Mouse (Mus musculus): ENCODE data around the gene Dnah17. TPM values are rescaled to one million over a fixed set of nuclear protein-coding genes. Genes with fewer than 3 reads are reported as not detected.

Gene Dnah17
- 0.26 and 0.37 TPM in 2 replicates for polyA plus RNA-seq (2016; fragmentation: Nextera tagmentation; extraction: Ambion mirVana)

DNA sequence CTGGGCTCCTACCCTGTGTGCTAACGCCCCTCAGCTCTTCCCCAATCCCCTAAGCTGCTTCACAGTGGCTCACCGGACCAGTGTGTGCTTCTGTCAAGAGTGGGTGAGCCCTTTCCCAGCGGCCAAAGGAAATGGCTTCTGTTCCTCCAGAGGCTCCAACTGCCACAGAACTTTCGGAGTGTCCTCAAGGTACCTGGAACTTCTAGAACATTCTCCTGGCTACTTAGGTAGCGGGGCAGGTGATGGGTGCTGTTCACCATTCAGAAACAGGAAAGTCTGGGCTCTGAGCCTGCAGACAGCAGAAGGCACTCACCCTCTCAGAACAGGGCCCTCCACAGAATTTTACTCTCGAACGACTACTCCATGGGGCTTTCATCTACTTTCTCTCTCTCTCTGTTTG is at the start of gene Dnah17:
Dnah17 (minus strand) TSS at position 101 of the 400 bp plus-strand sequence.
- H3K27me3 ChIP-seq, result no peaks in the 10 kb centered on the region
- peaks cover 15% of the 10 kb centered on the region; the same call in 1 of the 2 replicates for H3K4me1 ChIP-seq
- no peak for ATAC-seq (ENCODE audit: low FRiP score, low read depth)
- 89% methylated on average over 7 of the region's 7 CpGs for WGBS
- H3K36me3 ChIP-seq, result no peaks in the 10 kb centered on the region
- H3K4me3 ChIP-seq, result no peak within 1 kb of the TSS
- H3K9me3 ChIP-seq, result no peaks in the 10 kb centered on the region
- H3K4me2 ChIP-seq (replicated peaks), result no peak within 1 kb of the TSS
- no peak within 1 kb of the TSS; the same call in 1 of the 2 replicates for H3K9ac ChIP-seq (replicated peaks)
- H3K27ac ChIP-seq (replicated peaks), result no peak within 1 kb of the TSS

DNA sequence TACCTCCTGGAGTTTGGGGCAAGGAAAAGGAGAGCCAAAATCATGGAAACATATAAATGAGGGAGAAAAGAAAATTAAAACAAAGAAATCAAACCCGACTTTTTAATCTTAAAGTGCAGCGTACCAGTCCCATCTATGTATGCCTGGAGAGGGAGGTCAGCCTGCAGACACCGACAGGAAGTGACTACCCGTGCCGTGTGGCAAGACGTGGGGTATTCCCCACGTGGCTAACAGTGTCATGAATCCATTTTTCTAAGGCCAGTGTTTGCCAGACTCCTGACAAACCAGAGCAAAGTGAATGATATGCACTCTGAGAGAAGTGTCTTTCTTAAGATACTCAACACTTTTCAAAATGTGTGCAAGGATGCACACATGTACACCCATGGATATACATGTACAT is 49.8 kb upstream of the Dnah17 start:
- no peaks in the 10 kb centered on the region for H3K9me3 ChIP-seq
- H3K4me1 ChIP-seq, result no peaks in the 10 kb centered on the region
- 91% methylated on average over 7 of the region's 7 CpGs for WGBS
- no peak overlapping the region for H3K27ac ChIP-seq (replicated peaks)
- H3K36me3 ChIP-seq, result peaks cover 83% of the 10 kb centered on the region
- H3K4me3 ChIP-seq, result no peak overlapping the region
- H3K4me2 ChIP-seq (replicated peaks), result no peak overlapping the region
- H3K27me3 ChIP-seq, result no peaks in the 10 kb centered on the region
- H3K9ac ChIP-seq (replicated peaks), result no peak overlapping the region
- no peak for ATAC-seq (ENCODE audit: low FRiP score, low read depth)

DNA sequence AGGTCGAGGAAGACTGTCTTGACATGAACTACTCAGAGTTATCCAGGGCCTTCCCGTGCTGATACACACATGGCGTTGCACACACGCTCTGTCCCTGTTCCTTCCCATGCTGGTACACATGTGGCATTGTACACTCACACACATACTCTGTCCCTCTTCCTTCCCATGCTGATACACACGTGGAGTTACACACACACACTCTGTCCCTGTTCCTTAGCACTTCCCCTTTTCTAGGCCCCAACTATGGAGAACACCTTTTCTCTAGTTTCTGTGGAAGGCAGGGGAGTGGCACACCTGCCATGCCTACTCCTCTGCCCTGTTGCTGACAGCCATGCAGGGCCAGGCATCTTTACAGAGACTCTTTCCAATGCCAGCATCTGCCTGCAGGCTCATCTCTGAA is 47.8 kb upstream of the Dnah17 start:
- Histone ChIP-seq H3K27ac (replicated peaks) (no peak overlapping the region), H3K4me1 (no peaks in the 10 kb centered on the region), H3K4me3 (no peak overlapping the region), H3K36me3 (peaks cover 74% of the 10 kb centered on the region), H3K27me3 (no peaks in the 10 kb centered on the region), H3K9ac (replicated peaks) (no peak overlapping the region), H3K4me2 (replicated peaks) (no peak overlapping the region), H3K9me3 (no peaks in the 10 kb centered on the region)
- ATAC-seq (ENCODE audit: low FRiP score, low read depth), result no peak
- 89% methylated on average over 5 of the region's 5 CpGs for WGBS

DNA sequence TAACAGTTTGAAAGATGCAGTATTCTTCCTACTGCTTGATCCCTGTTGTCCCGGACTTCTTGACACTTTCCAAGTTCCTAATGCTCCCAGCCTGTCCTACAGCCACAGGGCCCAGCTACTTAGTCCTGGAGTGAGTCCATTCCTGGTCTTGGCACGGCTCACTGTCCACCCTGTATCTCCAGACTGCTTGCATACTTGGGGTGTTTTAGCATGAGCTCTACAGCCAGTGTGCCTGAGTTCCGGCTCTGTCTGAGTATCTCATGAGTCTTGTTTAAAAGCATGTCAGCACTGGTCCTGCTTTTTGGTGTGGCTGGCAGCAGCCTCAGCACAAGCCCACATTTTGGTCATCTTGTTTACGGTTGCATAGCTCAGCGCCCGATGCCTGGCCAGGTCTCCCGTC is 44.3 kb upstream of the Dnah17 start:
- peaks cover 56% of the 10 kb centered on the region for H3K36me3 ChIP-seq
- 89% methylated on average over 7 of the region's 7 CpGs for WGBS
- no peak for ATAC-seq (ENCODE audit: low FRiP score, low read depth)

DNA sequence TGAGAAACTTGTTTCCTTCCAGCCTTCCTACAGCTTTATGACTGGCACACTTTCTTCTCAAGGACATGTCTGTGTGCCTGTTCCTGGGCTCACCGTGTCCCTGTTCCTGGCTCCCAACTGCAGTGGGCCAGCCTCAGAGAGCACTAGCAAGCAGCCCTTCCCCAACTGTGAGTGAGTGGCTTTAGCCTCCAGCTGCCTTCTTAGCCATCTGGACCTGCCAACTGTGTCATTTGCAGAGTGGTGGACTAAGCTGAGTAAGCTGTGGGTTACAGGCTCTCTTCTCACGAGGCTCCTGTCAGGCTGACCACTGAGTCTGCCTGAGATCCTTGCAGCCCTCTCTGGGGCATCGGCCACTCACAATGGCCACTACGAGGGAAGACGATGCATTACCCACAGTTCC is 42.3 kb upstream of the Dnah17 start:
- no peak overlapping the region for H3K4me2 ChIP-seq (replicated peaks)
- no peaks in the 10 kb centered on the region for H3K4me1 ChIP-seq
- H3K27ac ChIP-seq (replicated peaks), result no peak overlapping the region
- WGBS, result 71% methylated on average over 5 of the region's 5 CpGs
- ATAC-seq (ENCODE audit: low FRiP score, low read depth), result no peak
- H3K4me3 ChIP-seq, result no peak overlapping the region
- peaks cover 54% of the 10 kb centered on the region for H3K36me3 ChIP-seq
- no peaks in the 10 kb centered on the region for H3K9me3 ChIP-seq
- H3K27me3 ChIP-seq, result no peaks in the 10 kb centered on the region
- H3K9ac ChIP-seq (replicated peaks), result no peak overlapping the region

More for the DNA sequence above, 44.3 kb upstream of the Dnah17 start:
- no peaks in the 10 kb centered on the region for H3K27me3 ChIP-seq
- H3K9me3 ChIP-seq, result no peaks in the 10 kb centered on the region
- no peak overlapping the region for H3K4me3 ChIP-seq
- no peak overlapping the region for H3K4me2 ChIP-seq (replicated peaks)
- no peak overlapping the region for H3K27ac ChIP-seq (replicated peaks)
- no peaks in the 10 kb centered on the region for H3K4me1 ChIP-seq
- H3K9ac ChIP-seq (replicated peaks), result no peak overlapping the region

GRCm38 (mm10) chr11:118170333-118170732 is 39.9 kb upstream of the Dnah17 start:
- Histone ChIP-seq H3K27ac (replicated peaks) (no peak overlapping the region), H3K27me3 (no peaks in the 10 kb centered on the region), H3K4me1 (no peaks in the 10 kb centered on the region), H3K4me3 (no peak overlapping the region), H3K36me3 (peaks cover 54% of the 10 kb centered on the region), H3K9ac (replicated peaks) (no peak overlapping the region), H3K4me2 (replicated peaks) (no peak overlapping the region), H3K9me3 (no peaks in the 10 kb centered on the region)
- ATAC-seq (ENCODE audit: low FRiP score, low read depth), result no peak
- WGBS, result 91% methylated on average over 5 of the region's 5 CpGs

- Histone ChIP-seq H3K4me3 (no peak overlapping the region), H3K36me3 (peaks cover 63% of the 10 kb centered on the region), H3K27ac (replicated peaks) (no peak overlapping the region), H3K4me2 (replicated peaks) (no peak overlapping the region), H3K27me3 (no peaks in the 10 kb centered on the region), H3K9ac (replicated peaks) (no peak overlapping the region), H3K4me1 (no peaks in the 10 kb centered on the region), H3K9me3 (no peaks in the 10 kb centered on the region)
- WGBS, result 77% methylated on average over 9 of the region's 9 CpGs
- no peak for ATAC-seq (ENCODE audit: low FRiP score, low read depth)
These were observed 38.3 kb upstream of the Dnah17 start for GRCm38 (mm10) chr11:118168714-118169113.

- no peak overlapping the region for H3K4me2 ChIP-seq (replicated peaks)
- no peaks in the 10 kb centered on the region for H3K27me3 ChIP-seq
- H3K9me3 ChIP-seq, result no peaks in the 10 kb centered on the region
- no peak overlapping the region for H3K9ac ChIP-seq (replicated peaks)
- H3K36me3 ChIP-seq, result peaks cover 66% of the 10 kb centered on the region
- no peaks in the 10 kb centered on the region for H3K4me1 ChIP-seq
- no peak for ATAC-seq (ENCODE audit: low FRiP score, low read depth)
- H3K27ac ChIP-seq (replicated peaks), result no peak overlapping the region
- H3K4me3 ChIP-seq, result no peak overlapping the region
- WGBS, result 90% methylated on average over 5 of the region's 5 CpGs
These were observed 36.2 kb upstream of the Dnah17 start for GRCm38 (mm10) chr11:118166626-118167025.

DNA sequence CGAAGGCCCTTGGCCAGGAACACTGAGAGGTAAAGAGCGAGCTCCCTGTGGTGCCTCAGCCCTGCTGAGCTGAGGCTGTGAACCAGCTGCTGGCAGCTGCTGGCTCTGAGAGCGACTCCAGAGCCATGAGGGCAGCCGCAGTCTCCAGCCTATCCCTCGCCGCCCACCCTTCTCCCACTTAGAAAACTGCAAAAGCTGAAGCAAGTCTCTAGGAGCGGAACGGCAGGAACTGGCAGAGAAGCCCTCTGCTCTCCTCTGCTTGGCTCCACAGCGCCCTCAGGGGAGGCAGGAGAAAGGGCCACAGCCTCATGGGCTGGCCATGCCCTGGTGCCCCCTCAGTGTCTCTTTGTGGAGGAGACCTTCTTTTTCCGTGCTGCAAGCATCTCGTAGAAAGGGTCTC is 35.2 kb upstream of the Dnah17 start:
- no peak overlapping the region for H3K4me2 ChIP-seq (replicated peaks)
- no peak overlapping the region for H3K4me3 ChIP-seq
- WGBS, result 35% methylated on average over 11 of the region's 11 CpGs
- H3K4me1 ChIP-seq, result no peaks in the 10 kb centered on the region
- H3K9ac ChIP-seq (replicated peaks), result no peak overlapping the region; the same call in 1 of the 2 replicates
- no peak for ATAC-seq (ENCODE audit: low FRiP score, low read depth)
- H3K27ac ChIP-seq (replicated peaks), result no peak overlapping the region
- H3K9me3 ChIP-seq, result no peaks in the 10 kb centered on the region
- H3K36me3 ChIP-seq, result peaks cover 63% of the 10 kb centered on the region
- H3K27me3 ChIP-seq, result no peaks in the 10 kb centered on the region

DNA sequence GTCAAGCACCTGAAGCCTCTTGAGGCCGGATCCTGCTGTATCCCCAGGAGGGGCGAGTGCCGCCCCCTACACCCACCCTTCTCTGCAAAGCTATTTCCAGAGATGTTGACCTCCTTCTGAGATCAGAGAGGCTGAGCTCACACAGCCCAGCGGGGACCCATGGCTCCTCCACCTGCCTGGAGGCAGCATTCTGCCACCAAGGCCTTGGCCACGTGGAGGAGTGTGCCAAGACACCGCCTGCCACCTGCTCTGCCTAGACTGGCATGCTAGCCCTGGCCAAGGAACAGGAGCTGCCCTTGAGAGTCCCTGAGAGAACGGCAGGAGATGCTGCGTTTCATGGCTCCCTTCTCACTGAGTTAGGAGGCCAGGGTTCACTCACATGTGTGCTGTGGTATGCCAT is 34.1 kb upstream of the Dnah17 start:
- 82% methylated on average over 8 of the region's 8 CpGs for WGBS
- Histone ChIP-seq H3K27ac (replicated peaks) (no peak overlapping the region), H3K4me1 (no peaks in the 10 kb centered on the region), H3K4me3 (no peak overlapping the region), H3K9ac (replicated peaks) (no peak overlapping the region), H3K36me3 (peaks cover 53% of the 10 kb centered on the region), H3K27me3 (no peaks in the 10 kb centered on the region), H3K4me2 (replicated peaks) (no peak overlapping the region), H3K9me3 (no peaks in the 10 kb centered on the region)
- no peak for ATAC-seq (ENCODE audit: low FRiP score, low read depth)

GRCm38 (mm10) chr11:118162245-118162644 is 31.8 kb upstream of the Dnah17 start:
- H3K4me3 ChIP-seq, result no peak overlapping the region
- 60% methylated on average over 10 of the region's 10 CpGs for WGBS
- H3K4me2 ChIP-seq (replicated peaks), result no peak overlapping the region
- H3K4me1 ChIP-seq, result no peaks in the 10 kb centered on the region
- no peak for ATAC-seq (ENCODE audit: low FRiP score, low read depth)
- H3K27ac ChIP-seq (replicated peaks), result 0 out of 2 replicates have a peak overlapping the region, but pooled peaks have one; percentile 10
- H3K9ac ChIP-seq (replicated peaks), result peak overlapping the region; percentile 6; the same call in 1 of the 2 replicates
- H3K27me3 ChIP-seq, result no peaks in the 10 kb centered on the region
- H3K9me3 ChIP-seq, result no peaks in the 10 kb centered on the region
- peaks cover 35% of the 10 kb centered on the region for H3K36me3 ChIP-seq

DNA sequence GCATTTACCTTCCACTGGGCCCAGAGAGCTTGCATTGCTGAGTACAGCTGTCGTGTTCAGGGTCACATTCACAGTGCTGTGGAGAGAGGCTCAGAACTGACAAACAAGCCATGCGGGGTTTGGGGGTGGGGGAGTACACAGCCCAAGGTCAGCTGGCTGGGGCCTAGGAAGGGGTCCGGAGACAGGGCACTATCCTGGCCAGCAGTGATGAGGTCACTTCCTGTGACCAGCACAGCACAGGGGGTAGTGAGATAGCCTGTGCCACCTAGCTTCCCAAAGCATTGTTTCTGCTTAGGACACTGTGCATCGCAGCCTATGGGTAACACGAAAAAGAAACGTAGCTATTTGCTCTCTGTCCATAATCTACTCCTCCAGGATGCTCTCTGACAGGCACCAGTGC is 30.8 kb upstream of the Dnah17 start:
- H3K4me1 ChIP-seq, result no peaks in the 10 kb centered on the region
- ATAC-seq (ENCODE audit: low FRiP score, low read depth), result no peak
- no peak overlapping the region for H3K9ac ChIP-seq (replicated peaks)
- no peak overlapping the region for H3K4me2 ChIP-seq (replicated peaks)
- H3K36me3 ChIP-seq, result peaks cover 26% of the 10 kb centered on the region
- no peaks in the 10 kb centered on the region for H3K27me3 ChIP-seq
- no peak overlapping the region for H3K27ac ChIP-seq (replicated peaks)
- H3K4me3 ChIP-seq, result no peak overlapping the region
- no peaks in the 10 kb centered on the region for H3K9me3 ChIP-seq
- WGBS, result 72% methylated on average over 6 of the region's 6 CpGs

- no peak for ATAC-seq (ENCODE audit: low FRiP score, low read depth)
- H3K4me2 ChIP-seq (replicated peaks), result no peak overlapping the region
- no peaks in the 10 kb centered on the region for H3K4me1 ChIP-seq
- H3K9ac ChIP-seq (replicated peaks), result no peak overlapping the region
- H3K27me3 ChIP-seq, result no peaks in the 10 kb centered on the region
- H3K27ac ChIP-seq (replicated peaks), result no peak overlapping the region
- peaks cover 22% of the 10 kb centered on the region for H3K36me3 ChIP-seq
- 89% methylated on average over 2 of the region's 2 CpGs for WGBS
- no peak overlapping the region for H3K4me3 ChIP-seq
- no peaks in the 10 kb centered on the region for H3K9me3 ChIP-seq
These were observed 30.3 kb upstream of the Dnah17 start for GRCm38 (mm10) chr11:118160763-118161162.
